Mouse (Mus musculus): ENCODE measurements around the gene Ttc39b.
"Not testable (repeated sequence)": the region's sequence is repeated elsewhere in the genome, so short reads cannot be mapped to it uniquely, and the experiment has no call there.

The Ttc39b gene

GRCm38 (mm10) chr4:83273616-83274050 lies 50.4 kb downstream of the Ttc39b start:
- DNase-seq (ENCODE audit: low spot score), result no peak

GRCm38 (mm10) chr4:83272917-83273615 lies 51.0 kb downstream of the Ttc39b start:
- no peak for DNase-seq (ENCODE audit: low spot score)

- no peak for DNase-seq (ENCODE audit: low spot score)
Observed at GRCm38 (mm10) chr4:83270481-83270880, 53.6 kb downstream of the Ttc39b start.

GRCm38 (mm10) chr4:83269614-83270013 lies 54.4 kb downstream of the Ttc39b start:
- DNase-seq (ENCODE audit: low spot score), result peak; percentile 54

- DNase-seq (ENCODE audit: low spot score), result no peak
Observed at GRCm38 (mm10) chr4:83265926-83266692, 57.9 kb downstream of the Ttc39b start.

- no peak for DNase-seq (ENCODE audit: low spot score)
Observed at GRCm38 (mm10) chr4:83264832-83265231, 59.2 kb downstream of the Ttc39b start.

GRCm38 (mm10) chr4:83261998-83262397 lies 62.1 kb downstream of the Ttc39b start:
- DNase-seq (ENCODE audit: low spot score), result peak; percentile 27

GRCm38 (mm10) chr4:83259690-83260089 lies 64.4 kb downstream of the Ttc39b start:
- no peak for DNase-seq (ENCODE audit: low spot score)

- DNase-seq (ENCODE audit: low spot score), result no peak
Observed at GRCm38 (mm10) chr4:83258273-83258672, 65.8 kb downstream of the Ttc39b start.

- DNase-seq (ENCODE audit: low spot score), result no peak
Observed at GRCm38 (mm10) chr4:83257279-83258260, 66.5 kb downstream of the Ttc39b start.

GRCm38 (mm10) chr4:83256779-83257178 lies 67.3 kb downstream of the Ttc39b start:
- DNase-seq (ENCODE audit: low spot score), result peak; percentile 83

GRCm38 (mm10) chr4:83254941-83255340 lies 69.1 kb downstream of the Ttc39b start:
- no peak for DNase-seq (ENCODE audit: low spot score)

GRCm38 (mm10) chr4:83253679-83254078 lies 70.4 kb downstream of the Ttc39b start:
- DNase-seq (ENCODE audit: low spot score), result no peak

GRCm38 (mm10) chr4:83243706-83244105 lies 80.3 kb downstream of the Ttc39b start:
- no peak for DNase-seq (ENCODE audit: low spot score)

- DNase-seq (ENCODE audit: low spot score), result no peak
Observed at GRCm38 (mm10) chr4:83241630-83242029, 82.4 kb downstream of the Ttc39b start.

- no peak for DNase-seq (ENCODE audit: low spot score)
Observed at GRCm38 (mm10) chr4:83237656-83238055, 86.4 kb downstream of the Ttc39b start.

- DNase-seq (ENCODE audit: low spot score), result not testable (repeated sequence)
Observed at GRCm38 (mm10) chr4:83235304-83235703, 88.8 kb downstream of the Ttc39b start.

GRCm38 (mm10) chr4:83234739-83235138 lies 89.3 kb downstream of the Ttc39b start:
- DNase-seq (ENCODE audit: low spot score), result no peak

- DNase-seq (ENCODE audit: low spot score), result no peak
Observed at GRCm38 (mm10) chr4:83234132-83234531, 89.9 kb downstream of the Ttc39b start.

GRCm38 (mm10) chr4:83233181-83234123 lies 90.6 kb downstream of the Ttc39b start:
- DNase-seq (ENCODE audit: low spot score), result no peak

GRCm38 (mm10) chr4:83232315-83232880 lies 91.7 kb downstream of the Ttc39b start:
- no peak for DNase-seq (ENCODE audit: low spot score)

All from MN1 (cell line).